Mouse (Mus musculus) adrenal gland, adult 2 months (tissue): Measurements from ENCODE around the gene Nup62. TPM values are rescaled to one million over a fixed set of nuclear protein-coding genes. Genes with fewer than 3 reads are reported as not detected.

ENCODE experiments used
- DNase-seq: peaks from one replicate; pipeline ENCODE4 v3.0.0; 2021
- polyA plus RNA-seq: library from polyadenylated mRNA; depleted of rRNA; stranded (reverse); fragments of >200 nt; gene quantifications from 2 replicates; pipeline ENCODE4 v1.2.3, GENCODE M21; 2012
- total RNA-seq, 2 experiments: library from RNA; stranded (reverse); gene quantifications; 2 replicates each; pipeline ENCODE4 v1.2.3; 2021

Nup62 gene
- total and polyA plus RNA-seq, 3 experiments, result 33.2 to 92.2 (median 54.7) TPM

- peak; percentile 82 for DNase-seq
Observed at GRCm38 (mm10) chr7:44818751-44819235, 2.9 kb downstream of the Nup62 start.

GRCm38 (mm10) chr7:44819391-44819790, 3.5 kb downstream of the Nup62 start:
- DNase-seq, result no peak

- DNase-seq, result peak; percentile 70
Observed at GRCm38 (mm10) chr7:44819863-44820262, 4.0 kb downstream of the Nup62 start.

- no peak for DNase-seq
Observed at GRCm38 (mm10) chr7:44820525-44820924, 4.6 kb downstream of the Nup62 start.

- DNase-seq, result peak; percentile 1
Observed at GRCm38 (mm10) chr7:44821666-44822448, 6.0 kb downstream of the Nup62 start.

GRCm38 (mm10) chr7:44823409-44823808, 7.5 kb downstream of the Nup62 start:
- DNase-seq, result peak; percentile 1

GRCm38 (mm10) chr7:44824872-44825271, 9.0 kb downstream of the Nup62 start:
- DNase-seq, result peak; percentile 81

GRCm38 (mm10) chr7:44826771-44827170, 10.9 kb downstream of the Nup62 start:
- DNase-seq, result peak; percentile 52

GRCm38 (mm10) chr7:44828706-44829105, 12.8 kb downstream of the Nup62 start:
- no peak for DNase-seq

- DNase-seq, result no peak
Observed at GRCm38 (mm10) chr7:44832763-44833162, 16.9 kb downstream of the Nup62 start.

GRCm38 (mm10) chr7:44835373-44836015, 19.6 kb downstream of the Nup62 start:
- no peak for DNase-seq

- DNase-seq, result no peak
Observed at GRCm38 (mm10) chr7:44836016-44836404, 20.1 kb downstream of the Nup62 start.

- DNase-seq, result no peak
Observed at GRCm38 (mm10) chr7:44836423-44837053, 20.6 kb downstream of the Nup62 start.

- DNase-seq, result no peak
Observed at GRCm38 (mm10) chr7:44838073-44838472, 22.2 kb downstream of the Nup62 start.

- no peak for DNase-seq
Observed at GRCm38 (mm10) chr7:44839171-44839490, 23.2 kb downstream of the Nup62 start.

GRCm38 (mm10) chr7:44839491-44840191, 23.8 kb downstream of the Nup62 start:
- peak; percentile 61 for DNase-seq

- no peak for DNase-seq
Observed at GRCm38 (mm10) chr7:44840426-44840825, 24.5 kb downstream of the Nup62 start.

- no peak for DNase-seq
Observed at GRCm38 (mm10) chr7:44841825-44842463, 26.1 kb downstream of the Nup62 start.

- DNase-seq, result no peak
Observed at GRCm38 (mm10) chr7:44845006-44845405, 29.1 kb downstream of the Nup62 start.

- DNase-seq, result no peak
Observed at GRCm38 (mm10) chr7:44846804-44847203, 30.9 kb downstream of the Nup62 start.

GRCm38 (mm10) chr7:44847772-44848171, 31.9 kb downstream of the Nup62 start:
- DNase-seq, result no peak
